Mouse (Mus musculus) ES-E14 (cell line): ENCODE measurements around the gene Prss36. TPM values are rescaled to one million over a fixed set of nuclear protein-coding genes. Genes with fewer than 3 reads are reported as not detected.
"Not testable (repeated sequence)": the region's sequence is repeated elsewhere in the genome, so short reads cannot be mapped to it uniquely, and the experiment has no call there.

Experiments
- DNase-seq: peaks from one replicate; pipeline ENCODE4 v3.0.0-alpha.2; 2013; ENCODE audit warnings: low read depth, low spot score
- H3K27ac ChIP-seq: 2 replicates; pipeline ENCODE4 v1.5.1; 2012; ENCODE audit warnings: low read depth, mild to moderate bottlenecking, low read length, moderate library complexity, mixed read lengths; ENCODE audit not compliant: poor library complexity, insufficient read depth, severe bottlenecking
- H3K36me3 ChIP-seq: 2 replicates; pipeline ENCODE4 v1.6.1; 2012; ENCODE audit warnings: mild to moderate bottlenecking, low read length, moderate library complexity, mixed read lengths; ENCODE audit not compliant: control insufficient read depth, poor library complexity, insufficient read depth, severe bottlenecking
- H3K4me1 ChIP-seq, 2 experiments: fragments of 150-350 bp in 1 of 2; sonication (generic) in 1 of 2; 2 replicates each; pipeline ENCODE4 v1.6.1; 2012; ENCODE audit warnings: low read length in 2 of 2, mild to moderate bottlenecking in 1 of 2, mixed read lengths in 1 of 2; ENCODE audit not compliant: control insufficient read depth in 2 of 2, insufficient read depth in 2 of 2, poor library complexity in 1 of 2
- H3K4me3 ChIP-seq, 2 experiments: fragments of 150-350 bp in 1 of 2; sonication (generic) in 1 of 2; 2 replicates each; pipeline ENCODE4 v1.5.1; 2012; ENCODE audit warnings: low read length in 2 of 2, low read depth in 1 of 2, mild to moderate bottlenecking in 1 of 2, mixed read lengths in 1 of 2; ENCODE audit not compliant: insufficient read depth in 1 of 2, poor library complexity in 1 of 2, severe bottlenecking in 1 of 2
- H3K9ac ChIP-seq: 2 replicates; pipeline ENCODE4 v1.6.1; 2012; ENCODE audit warnings: low read depth, mild to moderate bottlenecking, low read length, mixed read lengths; ENCODE audit not compliant: poor library complexity, insufficient read depth, severe bottlenecking
- H3K9me3 ChIP-seq: fragments of 150-350 bp; sonication (generic); 2 replicates; pipeline ENCODE4 v1.6.1; 2012; ENCODE audit warnings: low read depth, mild to moderate bottlenecking, low read length; ENCODE audit not compliant: control insufficient read depth, insufficient read depth
- CHD2 ChIP-seq: IDR thresholded peaks from 2 replicates; pipeline ENCODE4 v1.6.1; 2014; ENCODE audit warnings: mild to moderate bottlenecking, low read depth, low read length, inconsistent platforms
- HCFC1 ChIP-seq: IDR thresholded peaks from 2 replicates; pipeline ENCODE4 v1.6.1; 2012; ENCODE audit warnings: low read length, inconsistent platforms, borderline replicate concordance; ENCODE audit not compliant: insufficient read depth
- MAFK ChIP-seq: IDR thresholded peaks from 2 replicates; pipeline ENCODE4 v1.6.1; 2014; ENCODE audit warnings: mild to moderate bottlenecking, low read depth, low read length, inconsistent platforms; ENCODE audit not compliant: insufficient read depth
- ZC3H11A ChIP-seq: IDR thresholded peaks from 2 replicates; pipeline ENCODE4 v1.6.1; 2012; ENCODE audit warnings: low read depth, mild to moderate bottlenecking, inconsistent platforms, low read length, borderline replicate concordance
- ZNF384 ChIP-seq: IDR thresholded peaks from 2 replicates; pipeline ENCODE4 v1.6.1; 2012; ENCODE audit warnings: low read depth, low read length, inconsistent platforms
- in situ Hi-C, 2 experiments: fragments of 600-800 bp; cut with MboI; formaldehyde crosslinking; loops; one replicate each; pipeline ENCODE4 v1.15.1; 2025; ENCODE audit warnings: low sequenced_read_pairs in 2 of 2, inconsistent platforms in 1 of 2; ENCODE audit not compliant: unreplicated experiment in 2 of 2
- total RNA-seq: library from RNA; depleted of rRNA; stranded (reverse); fragments of 300-350 nt; gene quantifications from 2 replicates; pipeline ENCODE4 v1.2.3, GENCODE M21; 2012

Gene Prss36
- total RNA-seq, 1 experiment, result 15.3 TPM

GRCm38 (mm10) chr7:127897542-127897941 lies 49.0 kb downstream of the Prss36 start:
- TF ChIP-seq CHD2 (no peak), MAFK (no peak), HCFC1 (no peak), ZC3H11A (no peak), ZNF384 (no peak)
- Histone ChIP-seq H3K4me3 (no peak overlapping the region), H3K9me3 (no peaks in the 10 kb centered on the region), H3K4me1 (peaks cover 0 to 5% of the 10 kb centered on the region in 2 experiments; a peak in 1 of 4 replicates), H3K36me3 (peaks cover 7% of the 10 kb centered on the region; the same call in 1 of the 2 replicates), H3K27ac (no peak overlapping the region), H3K9ac (no peak overlapping the region)
- in situ Hi-C loops, result no loop called here
- no peak for DNase-seq

DNA sequence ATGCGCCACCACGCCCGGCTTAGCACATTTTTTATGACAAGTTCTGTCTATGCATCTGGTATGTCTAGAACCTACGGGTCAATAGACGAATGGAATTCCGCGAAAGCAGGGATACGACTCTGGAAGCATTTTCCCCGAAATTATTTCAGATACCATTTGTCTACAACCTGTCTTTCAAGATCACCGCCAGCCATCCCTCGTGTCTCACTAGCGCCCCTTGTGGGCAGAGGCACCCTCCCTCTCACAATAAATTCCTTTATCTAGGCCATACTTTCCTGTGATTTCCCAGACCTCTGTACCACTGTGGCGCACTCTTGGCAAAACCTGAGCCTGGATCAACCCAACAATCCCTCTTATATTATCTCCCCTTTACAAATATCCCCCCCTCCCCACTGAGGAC lies 50.1 kb downstream of the Prss36 start:
- in situ Hi-C loops, result no loop called here
- peak; percentile 28; the same call in 1 of the 2 replicates for TF ChIP-seq HCFC1
- TF ChIP-seq ZC3H11A, result 0 out of 2 replicates have a peak, but pooled peaks have one; percentile 3
- no peak for TF ChIP-seq CHD2
- Histone ChIP-seq H3K9me3 (no peaks in the 10 kb centered on the region), H3K36me3 (peaks cover 7% of the 10 kb centered on the region; the same call in 1 of the 2 replicates), H3K4me3 (0 out of 4 replicates have a peak overlapping the region, but pooled peaks of 1 of the 2 experiments have one; percentile 3), H3K4me1 (peaks cover 0 to 5% of the 10 kb centered on the region in 2 experiments; a peak in 1 of 4 replicates), H3K27ac (no peak overlapping the region), H3K9ac (no peak overlapping the region)
- peak; percentile 84 for DNase-seq

DNA sequence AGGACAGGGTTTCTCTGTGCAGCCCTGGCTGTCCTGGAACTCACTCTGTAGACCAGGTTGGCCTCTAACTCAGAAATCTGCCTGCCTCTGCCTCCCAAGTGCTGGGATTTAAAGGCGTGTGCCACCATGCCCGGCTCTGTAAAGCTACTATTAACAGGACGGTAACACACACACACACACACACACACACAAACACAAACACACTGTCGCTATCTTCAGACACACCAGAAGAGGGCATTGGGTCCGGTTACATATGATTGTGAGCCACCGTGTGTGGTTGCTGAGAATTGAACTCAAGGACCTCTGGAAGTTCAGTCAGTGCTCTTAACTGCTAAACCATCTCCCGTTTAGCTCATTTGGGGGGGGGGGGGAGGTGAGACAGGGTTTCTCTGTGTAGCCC lies 50.6 kb downstream of the Prss36 start:
- DNase-seq, H3K4me1 ChIP-seq, H3K27ac ChIP-seq, in situ Hi-C loops, H3K36me3 ChIP-seq, H3K9me3 ChIP-seq: not testable (repeated sequence)
- peak overlapping the region; percentile 31; the same call in 1 of the 2 replicates for H3K9ac ChIP-seq
- H3K4me3 ChIP-seq, result peak overlapping the region; percentile 9 to 78; a peak in 3 of 4 replicates

DNA sequence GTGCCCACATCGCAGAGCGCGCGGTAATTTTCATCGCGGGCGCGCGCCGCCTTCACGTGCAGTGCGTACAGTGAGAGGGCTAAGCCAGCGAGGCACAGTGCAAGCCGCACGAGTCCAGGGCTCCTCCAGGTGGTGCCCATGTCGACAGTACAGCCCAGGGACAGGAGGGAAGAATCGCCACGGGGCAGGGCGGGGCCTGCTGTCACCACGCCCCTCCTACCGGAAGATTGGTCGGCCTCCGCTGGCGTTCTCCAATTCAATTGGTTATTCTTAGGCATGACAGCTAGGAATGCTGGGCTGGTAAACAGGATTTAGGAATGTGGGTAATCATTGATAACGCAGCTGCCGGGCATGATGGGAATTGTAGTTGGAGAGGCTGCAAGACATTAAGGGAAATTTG lies 51.1 kb downstream of the Prss36 start, which contains the start of the genes Gm21974 and Vkorc1:
Gm21974 (minus strand) TSS at position 13 of the 400 bp plus-strand sequence.
Vkorc1 (minus strand) TSS at position 176 of the 400 bp plus-strand sequence.
- peak; percentile 93 for DNase-seq
- H3K36me3 ChIP-seq, result peaks cover 7% of the 10 kb centered on the region; the same call in 1 of the 2 replicates
- H3K9ac ChIP-seq, result peak within 1 kb of the TSS; percentile 60
- peak within 1 kb of the TSS; percentile 71 to 78 for H3K4me3 ChIP-seq
- TF ChIP-seq ZNF384 (no peak), HCFC1 (peak; percentile 93), CHD2 (peak; percentile 51; the same call in 1 of the 2 replicates), ZC3H11A (no peak), MAFK (no peak)
- no peaks in the 10 kb centered on the region for H3K9me3 ChIP-seq
- H3K27ac ChIP-seq, result 0 out of 2 replicates have a peak within 1 kb of the TSS, but pooled peaks have one; percentile 22
- in situ Hi-C loops, result no loop called here
- peaks cover 0 to 5% of the 10 kb centered on the region in 2 experiments; a peak in 1 of 4 replicates for H3K4me1 ChIP-seq

- Histone ChIP-seq H3K27ac (no peak overlapping the region), H3K4me1 (peaks cover 0 to 5% of the 10 kb centered on the region in 2 experiments; a peak in 1 of 4 replicates), H3K9ac (peak overlapping the region; percentile 20; the same call in 1 of the 2 replicates), H3K9me3 (no peaks in the 10 kb centered on the region), H3K36me3 (peaks cover 10% of the 10 kb centered on the region; the same call in 1 of the 2 replicates), H3K4me3 (peak overlapping the region in 1 of 2 experiments; percentile 78; a peak in 3 of 4 replicates)
- TF ChIP-seq MAFK (no peak), ZNF384 (no peak), HCFC1 (no peak), CHD2 (no peak), ZC3H11A (no peak)
- DNase-seq, result no peak
- in situ Hi-C loops, result no loop called here
Observed at GRCm38 (mm10) chr7:127894480-127894879, 52.0 kb downstream of the Prss36 start.
